Mouse (Mus musculus): ENCODE measurements around the gene Dnajc21. TPM values are rescaled to one million over a fixed set of nuclear protein-coding genes. Genes with fewer than 3 reads are reported as not detected.

The Dnajc21 gene
- polyA plus RNA-seq, 1 experiment = 133 TPM

GRCm38 (mm10) chr15:10485484-10486364 lies 15.4 kb upstream of the Dnajc21 start, which contains the start of the genes Brix1 and Rad1:
Gene Brix1 (minus strand): TSS chr15:10485947.
Gene Rad1 (plus strand): TSS chr15:10486018.
- Histone ChIP-seq H3K27me3 (ENCODE audit: control insufficient read depth, insufficient read depth, low read length, poor library complexity, severe bottlenecking) (no peaks in the 10 kb centered on the region), H3K9me3 (replicated peaks; ENCODE audit: control insufficient read depth, insufficient read depth, low read length, poor library complexity, severe bottlenecking) (no peaks in the 10 kb centered on the region), H3K9ac (ENCODE audit: low read depth, poor library complexity, severe bottlenecking) (peak within 1 kb of the TSS; percentile 90), H3K36me3 (ENCODE audit: control insufficient read depth, insufficient read depth, low read length, poor library complexity, severe bottlenecking) (peaks cover 42% of the 10 kb centered on the region), H3K4me1 (ENCODE audit: control insufficient read depth, insufficient read depth, low read length) (no peaks in the 10 kb centered on the region), H3K4me3 (ENCODE audit: low read depth, low read length) (peak within 1 kb of the TSS; percentile 87), H3K27ac (ENCODE audit: insufficient read depth, low read length) (peak within 1 kb of the TSS; percentile 16; the same call in 1 of the 2 replicates)
- peak; percentile 50 for TF ChIP-seq POLR2A (IDR thresholded peaks at IDR 0.05; ENCODE audit: insufficient read depth, low read length)
- TF ChIP-seq CTCF (IDR thresholded peaks at IDR 0.05; ENCODE audit: low read depth, low read length) = no peak
- 0 out of 2 replicates have a peak, but pooled peaks have one; percentile 37 for TF ChIP-seq EP300 (IDR thresholded peaks at IDR 0.05; ENCODE audit: insufficient read depth, low read depth, low read length)

GRCm38 (mm10) chr15:10470941-10471340 lies 625 bp upstream of the Dnajc21 start:
- peak overlapping the region; percentile 59 for H3K4me3 ChIP-seq (ENCODE audit: low read depth, low read length)
- H3K9ac ChIP-seq (ENCODE audit: low read depth, poor library complexity, severe bottlenecking) = peak overlapping the region; percentile 8; the same call in 1 of the 2 replicates
- peak overlapping the region; percentile 96 for H3K27ac ChIP-seq (ENCODE audit: insufficient read depth, low read length)
- H3K36me3 ChIP-seq (ENCODE audit: control insufficient read depth, insufficient read depth, low read length, poor library complexity, severe bottlenecking) = peaks cover 13% of the 10 kb centered on the region
- no peak for TF ChIP-seq EP300 (IDR thresholded peaks at IDR 0.05; ENCODE audit: insufficient read depth, low read depth, low read length)
- H3K27me3 ChIP-seq (ENCODE audit: control insufficient read depth, insufficient read depth, low read length, poor library complexity, severe bottlenecking) = no peaks in the 10 kb centered on the region
- H3K9me3 ChIP-seq (replicated peaks; ENCODE audit: control insufficient read depth, insufficient read depth, low read length, poor library complexity, severe bottlenecking) = no peaks in the 10 kb centered on the region
- peaks cover 2% of the 10 kb centered on the region for H3K4me1 ChIP-seq (ENCODE audit: control insufficient read depth, insufficient read depth, low read length)

GRCm38 (mm10) chr15:10469641-10470150 lies 620 bp downstream of the Dnajc21 start:
- Histone ChIP-seq H3K9me3 (replicated peaks; ENCODE audit: control insufficient read depth, insufficient read depth, low read length, poor library complexity, severe bottlenecking) (no peaks in the 10 kb centered on the region), H3K36me3 (ENCODE audit: control insufficient read depth, insufficient read depth, low read length, poor library complexity, severe bottlenecking) (peaks cover 4% of the 10 kb centered on the region), H3K9ac (ENCODE audit: low read depth, poor library complexity, severe bottlenecking) (peak overlapping the region; percentile 99), H3K4me3 (ENCODE audit: low read depth, low read length) (peak overlapping the region; percentile 81), H3K4me1 (ENCODE audit: control insufficient read depth, insufficient read depth, low read length) (peaks cover 2% of the 10 kb centered on the region), H3K27me3 (ENCODE audit: control insufficient read depth, insufficient read depth, low read length, poor library complexity, severe bottlenecking) (no peaks in the 10 kb centered on the region), H3K27ac (ENCODE audit: insufficient read depth, low read length) (peak overlapping the region; percentile 20; the same call in 1 of the 2 replicates)
- TF ChIP-seq POLR2A (IDR thresholded peaks at IDR 0.05; ENCODE audit: insufficient read depth, low read length) (no peak), EP300 (IDR thresholded peaks at IDR 0.05; ENCODE audit: insufficient read depth, low read depth, low read length) (no peak), CTCF (IDR thresholded peaks at IDR 0.05; ENCODE audit: low read depth, low read length) (no peak)

- TF ChIP-seq POLR2A (IDR thresholded peaks at IDR 0.05; ENCODE audit: insufficient read depth, low read length) = no peak
- TF ChIP-seq EP300 (IDR thresholded peaks at IDR 0.05; ENCODE audit: insufficient read depth, low read depth, low read length) = no peak
- TF ChIP-seq CTCF (IDR thresholded peaks at IDR 0.05; ENCODE audit: low read depth, low read length) = no peak
- Histone ChIP-seq H3K27ac (ENCODE audit: insufficient read depth, low read length) (0 out of 2 replicates have a peak overlapping the region, but pooled peaks have one; percentile 22), H3K9me3 (replicated peaks; ENCODE audit: control insufficient read depth, insufficient read depth, low read length, poor library complexity, severe bottlenecking) (no peaks in the 10 kb centered on the region), H3K36me3 (ENCODE audit: control insufficient read depth, insufficient read depth, low read length, poor library complexity, severe bottlenecking) (peaks cover 6% of the 10 kb centered on the region; the same call in 1 of the 2 replicates), H3K4me1 (ENCODE audit: control insufficient read depth, insufficient read depth, low read length) (peaks cover 2% of the 10 kb centered on the region), H3K4me3 (ENCODE audit: low read depth, low read length) (peak overlapping the region; percentile 48; the same call in 1 of the 2 replicates), H3K9ac (ENCODE audit: low read depth, poor library complexity, severe bottlenecking) (peak overlapping the region; percentile 99; the same call in 1 of the 2 replicates), H3K27me3 (ENCODE audit: control insufficient read depth, insufficient read depth, low read length, poor library complexity, severe bottlenecking) (no peaks in the 10 kb centered on the region)
Measured at GRCm38 (mm10) chr15:10468761-10469160, 1.6 kb downstream of the Dnajc21 start.

GRCm38 (mm10) chr15:10464678-10465077 lies 5.6 kb downstream of the Dnajc21 start:
- TF ChIP-seq EP300 (IDR thresholded peaks at IDR 0.05; ENCODE audit: insufficient read depth, low read depth, low read length) (no peak), POLR2A (IDR thresholded peaks at IDR 0.05; ENCODE audit: insufficient read depth, low read length) (no peak)
- Histone ChIP-seq H3K9me3 (replicated peaks; ENCODE audit: control insufficient read depth, insufficient read depth, low read length, poor library complexity, severe bottlenecking) (peaks cover 6% of the 10 kb centered on the region; the same call in 1 of the 2 replicates), H3K36me3 (ENCODE audit: control insufficient read depth, insufficient read depth, low read length, poor library complexity, severe bottlenecking) (peaks cover 39% of the 10 kb centered on the region), H3K4me3 (ENCODE audit: low read depth, low read length) (no peak overlapping the region), H3K27me3 (ENCODE audit: control insufficient read depth, insufficient read depth, low read length, poor library complexity, severe bottlenecking) (no peaks in the 10 kb centered on the region), H3K9ac (ENCODE audit: low read depth, poor library complexity, severe bottlenecking) (no peak overlapping the region), H3K27ac (ENCODE audit: insufficient read depth, low read length) (no peak overlapping the region), H3K4me1 (ENCODE audit: control insufficient read depth, insufficient read depth, low read length) (peaks cover 2% of the 10 kb centered on the region)

Data from ES-Bruce4 (cell line).